Mouse (Mus musculus): ENCODE results near the gene Nek3.
A peak's percentile ranks its signal among the peaks of the same experiment; 100 is the strongest.
"Not testable (repeated sequence)": the region's sequence is repeated elsewhere in the genome, so short reads cannot be mapped to it uniquely, and the experiment has no call there.

The Nek3 gene

GRCm38 (mm10) chr8:22143764-22144491 lies 22.3 kb downstream of the Nek3 start:
- no peak for DNase-seq

DNA sequence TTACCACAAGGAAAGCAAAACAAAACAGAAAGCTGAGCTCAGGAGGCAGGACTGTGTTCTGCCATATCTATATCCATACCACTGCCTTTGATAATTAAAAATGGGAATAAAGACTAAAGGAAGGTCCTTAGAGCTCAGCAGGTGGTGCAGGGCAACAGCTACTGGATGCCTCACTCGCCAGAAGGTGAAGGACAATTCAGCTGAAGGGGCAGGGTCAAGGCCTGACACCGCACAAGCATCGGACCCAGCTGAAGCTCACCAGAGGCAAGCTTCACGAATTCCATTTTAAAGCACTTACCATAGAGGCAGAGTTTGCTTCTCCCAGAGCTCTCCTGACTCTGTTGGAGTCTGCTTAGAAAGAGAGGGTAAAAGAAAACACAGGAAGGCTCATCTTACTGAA lies 23.6 kb downstream of the Nek3 start:
- DNase-seq: no peak

GRCm38 (mm10) chr8:22141836-22142385 lies 24.3 kb downstream of the Nek3 start:
- no peak for DNase-seq

- DNase-seq: not testable (repeated sequence)
Observed at GRCm38 (mm10) chr8:22136462-22136861, 29.8 kb downstream of the Nek3 start.

- DNase-seq: no peak
Observed at GRCm38 (mm10) chr8:22134750-22135135, 31.5 kb downstream of the Nek3 start.

DNA sequence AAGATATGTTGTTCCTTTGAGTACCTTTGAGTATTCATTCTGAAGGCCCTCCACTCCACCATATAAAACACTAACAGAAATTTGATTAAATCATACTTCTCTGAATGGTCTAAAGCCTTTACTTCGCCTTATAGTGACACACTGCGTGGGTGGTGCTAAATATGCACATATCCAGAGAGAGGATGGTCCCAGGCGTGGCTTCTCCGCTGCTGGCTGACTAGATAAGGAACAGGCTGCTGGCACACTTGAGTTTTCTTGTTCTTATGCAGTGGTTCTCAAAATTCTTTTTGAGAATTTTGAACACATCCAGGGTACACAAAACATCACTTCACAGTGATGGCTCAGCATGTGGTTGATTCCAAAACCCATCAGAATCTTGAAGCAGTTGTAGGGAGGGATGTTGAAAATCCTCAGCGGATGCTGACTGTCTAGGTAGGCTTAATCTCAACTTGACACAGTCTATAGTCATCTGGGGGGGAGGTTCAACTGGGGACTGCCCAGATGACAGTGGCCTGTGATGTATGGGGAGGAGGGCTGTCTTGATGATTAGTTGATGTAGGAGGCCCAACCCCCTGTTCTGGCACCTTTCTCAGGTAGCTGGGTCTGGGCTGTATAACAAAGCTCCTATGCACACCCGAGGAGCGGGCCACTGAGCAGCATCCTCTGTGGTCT lies 32.0 kb downstream of the Nek3 start:
- DNase-seq: no peak

GRCm38 (mm10) chr8:22132062-22132461 lies 34.2 kb downstream of the Nek3 start:
- DNase-seq: no peak

GRCm38 (mm10) chr8:22124220-22125152 lies 41.7 kb downstream of the Nek3 start, which contains the start of gene Nek5:
Gene Nek5 (minus strand): TSS chr8:22125053.
- peak; percentile 45 for DNase-seq

GRCm38 (mm10) chr8:22107020-22107419 lies 59.2 kb downstream of the Nek3 start:
- no peak for DNase-seq

- DNase-seq: no peak
Observed at GRCm38 (mm10) chr8:22091568-22091967, 74.7 kb downstream of the Nek3 start.

DNA sequence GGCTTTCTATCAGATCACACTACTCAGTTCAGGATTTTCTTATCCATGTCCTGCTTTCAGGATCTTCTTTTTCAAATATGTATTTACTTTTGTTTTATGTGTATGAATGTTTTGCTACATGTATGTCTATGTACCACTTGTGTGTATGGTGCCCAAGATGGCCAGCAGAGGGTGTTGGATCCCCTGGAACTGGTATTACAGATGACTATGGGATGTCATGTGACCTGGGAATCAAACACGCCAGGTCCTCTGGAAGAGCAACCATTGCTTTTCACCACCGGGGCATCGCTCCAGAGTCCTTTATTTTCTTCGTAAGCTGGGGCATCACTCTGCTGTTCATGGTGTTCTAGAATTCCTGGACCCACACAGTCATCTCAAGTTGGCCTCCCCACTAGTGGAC lies 77.0 kb downstream of the Nek3 start:
- no peak for DNase-seq

- no peak for DNase-seq
Observed at GRCm38 (mm10) chr8:22079313-22080007, 86.8 kb downstream of the Nek3 start.

Data from thymus, postnatal 14 days (tissue).